Mouse (Mus musculus) erythroblast, embryonic 14.5 days (primary cell): ENCODE measurements around the gene Nadk.

Experiments used
- GATA1 ChIP-seq: IDR thresholded peaks from 2 replicates; pipeline ENCODE4 v1.6.1; 2012; ENCODE audit warnings: low read length, inconsistent platforms, mixed read lengths
- TAL1 ChIP-seq: IDR thresholded peaks from 3 replicates; pipeline ENCODE4 v1.6.1; 2012; ENCODE audit warnings: low read length, inconsistent platforms, mixed read lengths

DNA sequence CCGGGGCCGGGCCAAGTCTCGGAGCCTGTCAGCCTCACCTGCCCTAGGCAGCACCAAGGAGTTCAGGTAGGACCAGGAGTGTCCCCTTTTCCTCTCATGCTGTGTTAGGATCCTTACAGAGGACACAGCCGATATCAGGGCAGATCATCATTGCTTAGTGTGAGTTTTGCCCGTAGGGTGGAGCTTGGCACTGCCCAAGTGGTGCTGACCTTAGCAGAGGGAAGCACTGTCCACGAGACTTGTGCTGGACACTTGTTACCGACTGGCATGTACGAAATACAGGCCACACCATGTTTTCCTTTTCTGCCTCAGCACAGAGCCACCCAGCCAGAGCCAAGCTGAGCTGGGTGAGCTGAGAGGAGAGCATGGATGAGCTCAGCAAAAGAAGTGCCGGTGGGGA, 15.0 kb downstream of the Nadk start:
- no peak for TF ChIP-seq GATA1
- no peak for TF ChIP-seq TAL1
